Mouse (Mus musculus): ENCODE data around the gene Sugct.

GRCm38 (mm10) chr13:16915697-16916096 is 779.7 kb downstream of the Sugct start:
- TF ChIP-seq POLR2AphosphoS2 (IDR thresholded peaks at IDR 0.05; ENCODE audit: low read length) (no peak), CTCF (IDR thresholded peaks at IDR 0.05 in 2 of 3, conservative IDR thresholded peaks at IDR 0.05 in 1 of 3; ENCODE audit: control insufficient read depth in 1 of 3, insufficient read depth in 1 of 3, low read depth in 2 of 3, low read length in 3 of 3, poor library complexity in 1 of 3, severe bottlenecking in 1 of 3) (no peak), MAFK (IDR thresholded peaks at IDR 0.05; ENCODE audit: borderline replicate concordance, low read depth, low read length) (no peak), RAD21 (IDR thresholded peaks at IDR 0.05; ENCODE audit: low read depth, low read length) (no peak), POLR2A (IDR thresholded peaks at IDR 0.05; ENCODE audit: control insufficient read depth in 1 of 2, insufficient read depth in 1 of 2, low read depth in 1 of 2, low read length in 2 of 2, poor library complexity in 1 of 2) (no peak), EP300 (IDR thresholded peaks at IDR 0.05; ENCODE audit: low read depth in 1 of 2, low read length in 2 of 2) (no peak), BHLHE40 (IDR thresholded peaks at IDR 0.05; ENCODE audit: borderline replicate concordance, low read depth, low read length) (no peak), MYB (IDR thresholded peaks at IDR 0.05; ENCODE audit: low read depth, low read length) (no peak), GABPA (IDR thresholded peaks at IDR 0.05; ENCODE audit: low read depth, low read length) (no peak), USF2 (IDR thresholded peaks at IDR 0.05; ENCODE audit: borderline replicate concordance in 1 of 2, insufficient read depth in 1 of 2, low read depth in 1 of 2, low read length in 2 of 2) (no peak)
